Mouse (Mus musculus) adrenal gland, adult 10 weeks (tissue): ENCODE measurements around the gene Gm43720. TPM values are rescaled to one million over a fixed set of nuclear protein-coding genes. Genes with fewer than 3 reads are reported as not detected.

Source experiments
- polyA plus RNA-seq: library from polyadenylated mRNA; stranded (reverse); fragments of 350-450 nt; fragmentation: Illumina TruSeq; extraction: RNeasy Lipid Tissue Mini Kit (QIAGEN cat#74804); gene quantifications from one replicate; pipeline ENCODE4 v1.2.3, GENCODE M21; 2014; ENCODE audit warnings: low read depth, low replicate concordance

Gm43720 gene
- polyA plus RNA-seq, result not detected

DNA sequence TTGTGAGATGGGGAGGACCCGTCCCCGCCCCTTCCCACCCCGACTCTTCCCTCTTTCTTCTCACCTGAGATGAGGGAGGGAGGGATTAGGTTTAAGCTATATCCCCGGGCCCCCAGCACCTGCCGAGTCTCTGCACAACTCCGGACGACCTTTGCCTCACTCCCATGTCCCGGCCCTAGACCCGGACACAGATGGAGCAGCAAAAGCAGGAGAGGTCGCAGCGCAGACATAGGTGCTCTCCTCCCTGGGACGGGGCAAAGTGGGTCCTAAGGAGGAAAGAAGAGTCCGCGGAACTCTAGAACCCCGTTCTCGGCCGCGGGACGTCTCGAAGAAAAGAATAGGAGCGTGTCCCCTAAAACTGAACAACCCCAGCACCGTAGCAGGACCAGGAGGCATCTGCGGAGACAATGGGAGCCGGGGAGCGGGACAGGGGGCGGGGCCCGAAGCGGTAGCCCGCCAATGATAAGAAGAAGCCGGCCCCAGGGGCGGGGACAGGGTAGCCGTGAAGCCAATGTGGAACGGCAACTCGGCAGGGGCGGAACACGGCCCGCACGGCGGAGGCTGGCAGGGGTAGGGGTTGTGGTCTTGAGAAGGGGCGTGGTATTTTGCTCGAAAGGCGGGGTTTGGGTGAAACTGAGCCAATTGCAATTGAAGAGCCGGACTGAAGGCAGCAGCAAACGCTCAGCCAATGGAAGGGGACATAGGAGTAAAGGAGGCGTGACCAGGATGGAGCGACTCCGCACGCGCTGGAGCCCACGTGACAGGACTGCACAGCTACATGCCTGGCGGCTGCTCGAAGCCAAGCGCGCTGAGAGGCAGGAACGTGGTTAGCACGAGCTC is at the start of gene Gm43720, which contains the start of the genes Gpc2 and Stag3:
TSS of gene Gm43720 (minus strand) at position 374 of the 840 bp plus-strand sequence.
TSS of gene Gpc2 (minus strand) at position 421 of the 840 bp plus-strand sequence.
TSS of gene Stag3 (plus strand) at position 656 of the 840 bp plus-strand sequence.

DNA sequence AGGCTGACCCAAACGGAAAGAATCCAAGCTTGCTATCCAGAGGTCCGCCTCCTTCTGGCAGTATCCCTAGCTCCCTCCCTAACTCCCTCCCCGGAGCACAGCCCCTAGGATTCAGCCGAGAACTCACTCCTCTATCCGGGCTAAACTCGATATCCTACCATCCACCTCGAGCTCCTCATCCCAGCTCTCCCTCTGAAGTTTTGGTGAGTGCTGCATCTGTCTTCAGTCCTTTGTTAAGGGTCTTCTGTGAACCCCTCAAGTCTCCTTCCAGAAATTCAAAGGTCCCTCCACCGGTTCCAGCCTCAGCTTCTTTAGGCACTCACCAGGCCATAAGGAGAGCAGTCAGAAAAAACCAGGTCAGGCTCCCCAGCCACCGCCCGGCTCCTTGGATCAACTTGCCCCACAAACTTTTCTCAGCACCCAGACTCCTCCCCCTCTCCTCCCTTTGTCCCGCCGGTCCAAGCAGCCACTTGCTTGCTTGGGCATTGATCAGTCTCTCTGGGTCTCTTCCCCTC is 7.3 kb downstream of the Gm43720 start, which contains the start of gene Gal3st4:
TSS of gene Gal3st4 (minus strand) at position 432 of the 515 bp plus-strand sequence.

DNA sequence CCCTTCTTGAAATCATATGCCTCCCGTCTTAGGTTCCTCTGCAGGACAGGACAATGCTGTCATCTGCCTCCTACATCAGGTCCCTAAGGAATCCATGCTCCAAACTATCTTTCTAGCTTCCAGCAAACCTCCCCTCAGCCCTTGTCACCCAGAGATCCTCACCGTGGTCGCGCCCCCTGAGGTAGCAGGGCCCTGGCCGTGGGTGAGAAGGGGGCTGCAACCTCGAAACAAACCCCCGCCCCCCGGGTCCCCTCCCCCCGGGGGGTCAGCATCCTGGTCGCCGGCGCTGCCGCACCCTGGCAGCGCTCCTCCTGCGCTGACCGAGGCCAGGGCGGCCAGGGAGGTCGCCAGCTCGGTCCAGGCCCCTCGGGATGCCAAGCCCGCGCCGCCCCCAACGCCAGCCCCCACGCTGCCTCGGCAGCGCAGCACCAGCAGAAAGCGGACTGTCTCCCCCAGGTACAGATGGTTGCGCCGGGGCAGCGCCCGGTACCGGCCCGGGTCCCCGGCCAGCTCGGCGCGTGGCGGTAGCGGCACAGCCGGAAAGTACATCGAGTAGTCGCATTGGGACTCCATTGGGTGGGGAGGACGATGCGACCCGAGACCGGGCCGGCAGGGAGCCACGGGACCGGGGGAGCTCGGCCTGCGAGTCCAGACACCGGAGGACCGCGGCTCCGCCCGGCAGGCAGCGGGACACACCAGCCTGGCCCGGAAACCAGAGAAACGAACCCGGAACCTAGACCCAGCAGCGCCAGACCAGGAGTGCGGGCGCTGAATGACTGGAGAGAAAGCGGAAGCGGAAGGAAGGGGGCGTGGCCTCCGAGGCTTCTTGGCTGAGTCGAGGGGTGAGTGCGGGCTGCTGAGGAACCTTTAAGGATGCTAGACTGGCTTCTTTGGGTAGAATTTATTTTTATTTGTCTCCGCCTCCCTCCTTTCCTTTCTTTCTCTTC is 16.2 kb downstream of the Gm43720 start, which contains the start of gene BC037034:
TSS of gene BC037034 (minus strand) at position 774 of the 947 bp plus-strand sequence.

DNA sequence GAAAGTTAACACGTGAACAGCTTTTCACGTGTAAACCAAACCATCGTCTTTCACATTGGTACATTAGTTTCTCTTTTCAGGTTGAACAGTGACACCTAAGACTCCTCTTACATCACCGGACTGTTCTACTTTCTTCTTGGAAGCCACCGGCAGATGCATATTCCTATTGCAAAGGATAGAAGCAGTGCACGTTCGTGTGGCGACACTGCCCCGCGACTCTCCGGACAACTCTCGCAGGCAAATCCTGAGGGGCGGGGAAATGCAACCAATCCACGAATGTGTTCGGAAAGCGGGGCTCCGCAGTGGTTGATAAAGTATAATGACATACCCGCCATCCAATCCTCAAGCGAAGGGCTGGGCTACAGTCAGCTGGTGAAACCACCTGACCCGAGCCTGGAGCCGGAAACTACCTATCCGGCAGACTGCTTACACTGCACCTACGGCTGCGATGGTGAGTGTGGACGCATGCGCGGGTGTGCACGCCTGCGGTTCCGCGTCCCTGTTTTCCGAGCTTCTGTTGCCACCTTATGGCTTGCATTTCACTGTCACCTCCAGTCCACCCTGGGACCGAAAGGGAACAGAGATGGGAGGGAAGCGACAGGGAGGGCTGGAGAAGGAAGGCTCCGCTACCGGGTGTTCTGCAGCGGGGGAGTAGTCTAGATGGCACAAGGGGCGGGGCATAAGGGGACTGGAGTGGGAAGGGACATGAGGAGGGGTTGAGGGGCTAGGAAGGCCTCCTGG is 24.2 kb downstream of the Gm43720 start, which contains the start of gene Lamtor4:
TSS of gene Lamtor4 (plus strand) at position 130 of the 741 bp plus-strand sequence.

DNA sequence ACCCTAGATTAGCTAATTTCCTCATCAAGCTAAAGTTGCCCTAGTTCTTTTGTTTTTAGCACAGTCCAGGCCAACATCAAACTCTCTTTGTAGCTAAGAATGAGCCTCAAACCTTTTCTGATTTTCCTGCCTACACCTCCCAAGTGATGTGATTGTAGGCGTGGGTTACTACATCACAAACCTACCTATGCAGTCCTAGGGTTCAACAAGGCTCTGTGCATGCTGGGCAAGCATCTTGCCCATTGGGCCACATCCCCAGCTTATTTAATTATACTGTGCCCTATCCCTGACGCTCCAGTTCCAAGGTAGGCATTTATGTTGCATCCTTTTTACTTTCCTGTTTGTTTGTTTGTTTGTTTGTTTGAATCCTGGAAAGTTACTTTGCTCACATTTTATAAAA is 54.1 kb downstream of the Gm43720 start, which contains the start of gene Nxpe5:
TSS of gene Nxpe5 (plus strand) at position 199 of the 400 bp plus-strand sequence.

Other genes starting within 250 kb of the Gm43720 start
- gene Smok3c, start 226.8 kb downstream of the Gm43720 start, polyA plus RNA-seq, result not detected
- gene Zkscan1, start 194.9 kb downstream of the Gm43720 start, polyA plus RNA-seq, result 48.4 TPM
- 13.8 TPM for gene Zscan21, start 163.1 kb downstream of the Gm43720 start, polyA plus RNA-seq
- 14.7 TPM for gene Zfp113, start 124.2 kb downstream of the Gm43720 start, polyA plus RNA-seq
- gene Cops6, start 118.9 kb downstream of the Gm43720 start, polyA plus RNA-seq, result 94.6 TPM
- 3.0 TPM for gene Ap4m1, start 108.0 kb downstream of the Gm43720 start, polyA plus RNA-seq
- 12.5 TPM for gene Mcm7, start 107.5 kb downstream of the Gm43720 start, polyA plus RNA-seq
- gene Taf6, start 92.5 kb downstream of the Gm43720 start, polyA plus RNA-seq, result 4.4 TPM
- gene Cnpy4, start 92.5 kb downstream of the Gm43720 start, polyA plus RNA-seq, result 15.5 TPM
- gene Mblac1, start 85.6 kb downstream of the Gm43720 start, polyA plus RNA-seq, result 0.47 TPM
- not detected for gene Nxpe5, start 54.1 kb downstream of the Gm43720 start, polyA plus RNA-seq
- gene Lamtor4, start 24.5 kb downstream of the Gm43720 start, polyA plus RNA-seq, result 1.3 TPM
- 1.9 TPM for gene BC037034, start 15.9 kb downstream of the Gm43720 start, polyA plus RNA-seq
- not detected for gene Gal3st4, start 7.1 kb downstream of the Gm43720 start, polyA plus RNA-seq
- 0.23 TPM for gene Gpc2, start within 50 bp of the Gm43720 start, polyA plus RNA-seq
- not detected for gene Stag3, start 282 bp upstream of the Gm43720 start, polyA plus RNA-seq
- gene Pvrig, start 62.0 kb upstream of the Gm43720 start, polyA plus RNA-seq, result not detected
- gene Zfp157, start 161.5 kb upstream of the Gm43720 start, polyA plus RNA-seq, result 20.6 TPM